Mouse (Mus musculus) liver, postnatal 0 days (tissue): ENCODE measurements around the gene Snx6. TPM values are rescaled to one million over a fixed set of nuclear protein-coding genes. Genes with fewer than 3 reads are reported as not detected.
"Not testable (repeated sequence)": the region's sequence is repeated elsewhere in the genome, so short reads cannot be mapped to it uniquely, and the experiment has no call there.

Source experiments
- ATAC-seq: fragments of 200-750 bp; cut with Nextera tagmentation; 2 replicates; pipeline ENCODE4 v1.8.0; 2017; ENCODE audit warnings: mild to moderate bottlenecking, moderate library complexity
- DNase-seq: peaks from one replicate; pipeline ENCODE4 v3.0.0-alpha.2; 2016
- H3K27ac ChIP-seq: fragments of 300-500 bp; sonication (generic); 2 replicates; pipeline ENCODE4 v1.5.1; 2014; ENCODE audit warnings: antibody characterized with exemption, moderate library complexity, mild to moderate bottlenecking, low read depth
- H3K27me3 ChIP-seq: fragments of 300-500 bp; sonication (generic); 2 replicates; pipeline ENCODE4 v1.6.1; 2014; ENCODE audit warnings: low read length, control low read depth, mixed read lengths; ENCODE audit not compliant: insufficient read depth
- H3K36me3 ChIP-seq: fragments of 300-500 bp; sonication (generic); replicated peaks from 2 replicates; pipeline ENCODE4 v1.6.1; 2014; ENCODE audit warnings: mild to moderate bottlenecking, control low read depth, low read length, moderate library complexity, mixed read lengths; ENCODE audit not compliant: insufficient read depth
- H3K4me1 ChIP-seq: fragments of 300-500 bp; sonication (generic); 2 replicates; pipeline ENCODE4 v1.6.1; 2014; ENCODE audit warnings: antibody characterized with exemption, mild to moderate bottlenecking, control low read depth; ENCODE audit not compliant: insufficient read depth
- H3K4me2 ChIP-seq: fragments of 300-500 bp; sonication (generic); 2 replicates; pipeline ENCODE4 v1.6.1; 2014; ENCODE audit warnings: low read depth, mild to moderate bottlenecking, low read length, moderate library complexity, mixed read lengths
- H3K4me3 ChIP-seq: fragments of 300-500 bp; sonication (generic); 2 replicates; pipeline ENCODE4 v1.5.1; 2014; ENCODE audit warnings: low read depth, low read length
- H3K9ac ChIP-seq: fragments of 300-500 bp; sonication (generic); replicated peaks from 2 replicates; pipeline ENCODE4 v1.6.1; 2014; ENCODE audit warnings: mild to moderate bottlenecking, moderate library complexity
- H3K9me3 ChIP-seq: fragments of 300-500 bp; sonication (generic); 2 replicates; pipeline ENCODE4 v1.6.1; 2016; ENCODE audit warnings: mild to moderate bottlenecking, control low read depth, low read length, mixed read lengths
- WGBS: fragments of 180-500 bp; shearing (Covaris S2); extraction: QIAGEN DNeasy Blood & Tissue Kit; methylation state at CpG from one replicate; pipeline ENCODE4 v1.1.7; 2014; ENCODE audit not compliant: insufficient replicate concordance; 5-methylcytosine and 5-hydroxymethylcytosine counted together
- polyA plus RNA-seq: library from polyadenylated mRNA; unstranded; fragments of >200 nt; fragmentation: Nextera tagmentation; extraction: Ambion mirVana; gene quantifications from 2 replicates; pipeline ENCODE4 v1.2.1, GENCODE M21; 2015

Snx6 gene
- polyA plus RNA-seq, 1 experiment from 2014 or later = 56.0 TPM

- H3K4me2 ChIP-seq, H3K4me1 ChIP-seq, H3K27me3 ChIP-seq, H3K9me3 ChIP-seq, H3K27ac ChIP-seq, H3K4me3 ChIP-seq, DNase-seq, H3K9ac ChIP-seq, H3K36me3 ChIP-seq: not testable (repeated sequence)
- no CpG with 5 or more reads among the region's 56 CpGs for WGBS
- peak; percentile 83 for ATAC-seq
Observed at GRCm38 (mm10) chr12:54729140-54730059, 66.1 kb downstream of the Snx6 start.

- peak; percentile 83 for ATAC-seq
- WGBS = no CpG with 5 or more reads among the region's 56 CpGs
- not testable (repeated sequence) for DNase-seq, H3K27ac ChIP-seq, H3K4me2 ChIP-seq, H3K9me3 ChIP-seq, H3K4me3 ChIP-seq, H3K36me3 ChIP-seq, H3K9ac ChIP-seq, H3K27me3 ChIP-seq, H3K4me1 ChIP-seq
Observed at GRCm38 (mm10) chr12:54718871-54719786, 76.4 kb downstream of the Snx6 start.

- not testable (repeated sequence) for H3K27ac ChIP-seq, ATAC-seq, H3K36me3 ChIP-seq, H3K4me2 ChIP-seq, H3K4me1 ChIP-seq, H3K9me3 ChIP-seq, H3K4me3 ChIP-seq, H3K9ac ChIP-seq, DNase-seq, H3K27me3 ChIP-seq
- WGBS = 64% methylated on average over 4 of the region's 11 CpGs
Observed at GRCm38 (mm10) chr12:54717516-54717915, 78.0 kb downstream of the Snx6 start.

GRCm38 (mm10) chr12:54713822-54714626 is 81.5 kb downstream of the Snx6 start:
- WGBS = 0% methylated on average over 3 of the region's 48 CpGs

GRCm38 (mm10) chr12:54710494-54710879 is 85.0 kb downstream of the Snx6 start:
- not testable (repeated sequence) for H3K9ac ChIP-seq, H3K4me1 ChIP-seq, H3K27ac ChIP-seq, H3K27me3 ChIP-seq, H3K36me3 ChIP-seq, H3K4me3 ChIP-seq, H3K4me2 ChIP-seq, DNase-seq, H3K9me3 ChIP-seq
- ATAC-seq = peak; percentile 82
- 0% methylated on average over 3 of the region's 8 CpGs for WGBS

More at GRCm38 (mm10) chr12:54713822-54714626, 81.5 kb downstream of the Snx6 start:
- not testable (repeated sequence) for H3K4me2 ChIP-seq, H3K9ac ChIP-seq, H3K9me3 ChIP-seq, H3K27me3 ChIP-seq, H3K4me3 ChIP-seq, H3K27ac ChIP-seq, H3K4me1 ChIP-seq, H3K36me3 ChIP-seq, DNase-seq
- ATAC-seq = peak; percentile 51

GRCm38 (mm10) chr12:54709691-54710493 is 85.6 kb downstream of the Snx6 start:
- not testable (repeated sequence) for H3K4me2 ChIP-seq, H3K4me3 ChIP-seq, H3K27ac ChIP-seq, H3K4me1 ChIP-seq, H3K9me3 ChIP-seq, H3K9ac ChIP-seq, DNase-seq, H3K27me3 ChIP-seq, H3K36me3 ChIP-seq
- 0% methylated on average over 4 of the region's 44 CpGs for WGBS
- ATAC-seq = peak; percentile 22
